Mouse (Mus musculus): ENCODE data around the gene Fancc. TPM values are rescaled to one million over a fixed set of nuclear protein-coding genes. Genes with fewer than 3 reads are reported as not detected.

Fancc gene
- total and polyA plus RNA-seq, 2 experiments from 2014 or later = 8.0 to 12.2 TPM

GRCm38 (mm10) chr13:63304124-63304792 lies 192.8 kb downstream of the Fancc start:
- Histone ChIP-seq H3K9ac (no peak overlapping the region), H3K36me3 (ENCODE audit: insufficient read depth) (peaks cover 29% of the 10 kb centered on the region; the same call in 1 of the 2 replicates), H3K27me3 (ENCODE audit: insufficient read depth, low read length) (no peaks in the 10 kb centered on the region), H3K4me3 (ENCODE audit: low read depth, low read length) (no peak overlapping the region), H3K9me3 (ENCODE audit: low read length) (no peaks in the 10 kb centered on the region), H3K4me1 (ENCODE audit: insufficient read depth) (no peaks in the 10 kb centered on the region), H3K4me2 (ENCODE audit: low read depth) (no peak overlapping the region), H3K27ac (ENCODE audit: low read depth, low read length) (no peak overlapping the region)
- WGBS = 77% methylated on average over 6 of the region's 6 CpGs
- DNase-seq = no peak
- TF ChIP-seq CTCF (IDR thresholded peaks at IDR 0.05; ENCODE audit: low read depth) = no peak
- ATAC-seq = no peak

DNA sequence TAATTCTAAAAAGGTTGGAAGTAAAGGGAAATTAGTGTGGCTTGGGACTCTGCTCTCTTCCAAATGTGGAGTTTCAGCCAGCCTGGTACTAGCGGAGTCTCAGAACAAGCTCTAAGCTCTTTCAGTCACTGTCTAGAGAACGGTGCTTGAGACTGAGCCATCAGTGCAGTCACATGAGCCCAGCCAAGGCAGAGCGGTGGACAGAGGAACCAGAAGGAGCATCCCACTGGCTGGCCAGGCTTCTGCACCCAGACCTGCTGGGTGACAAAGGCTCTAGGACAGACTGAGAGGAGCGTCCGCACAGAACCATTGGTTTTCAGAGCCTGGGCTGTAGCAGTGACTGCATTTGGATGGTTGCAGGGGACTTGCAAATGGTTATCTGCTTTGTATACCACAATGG lies 194.7 kb downstream of the Fancc start:
- Histone ChIP-seq H3K4me1 (ENCODE audit: insufficient read depth) (no peaks in the 10 kb centered on the region), H3K27me3 (ENCODE audit: insufficient read depth, low read length) (no peaks in the 10 kb centered on the region), H3K36me3 (ENCODE audit: insufficient read depth) (peaks cover 35% of the 10 kb centered on the region), H3K27ac (ENCODE audit: low read depth, low read length) (no peak overlapping the region), H3K4me3 (ENCODE audit: low read depth, low read length) (no peak overlapping the region), H3K9me3 (ENCODE audit: low read length) (no peaks in the 10 kb centered on the region), H3K9ac (no peak overlapping the region), H3K4me2 (ENCODE audit: low read depth) (no peak overlapping the region)
- TF ChIP-seq CTCF (IDR thresholded peaks at IDR 0.05; ENCODE audit: low read depth) = no peak
- DNase-seq (no peak), ATAC-seq (no peak)
- 83% methylated on average over 5 of the region's 5 CpGs for WGBS

- H3K36me3 ChIP-seq (ENCODE audit: insufficient read depth) = peaks cover 40% of the 10 kb centered on the region
- WGBS = 45% methylated on average over 3 of the region's 3 CpGs
- no peak overlapping the region for H3K4me3 ChIP-seq (ENCODE audit: low read depth, low read length)
- no peak overlapping the region for H3K27ac ChIP-seq (ENCODE audit: low read depth, low read length)
- H3K4me1 ChIP-seq (ENCODE audit: insufficient read depth) = no peaks in the 10 kb centered on the region
- no peak for DNase-seq
- H3K27me3 ChIP-seq (ENCODE audit: insufficient read depth, low read length) = no peaks in the 10 kb centered on the region
- no peak overlapping the region for H3K9ac ChIP-seq
- no peak overlapping the region for H3K4me2 ChIP-seq (ENCODE audit: low read depth)
- TF ChIP-seq CTCF (IDR thresholded peaks at IDR 0.05; ENCODE audit: low read depth) = no peak
- ATAC-seq = peak; percentile 36; the same call in 1 of the 2 replicates
- H3K9me3 ChIP-seq (ENCODE audit: low read length) = no peaks in the 10 kb centered on the region
Measured at GRCm38 (mm10) chr13:63301764-63302209, 195.3 kb downstream of the Fancc start.

DNA sequence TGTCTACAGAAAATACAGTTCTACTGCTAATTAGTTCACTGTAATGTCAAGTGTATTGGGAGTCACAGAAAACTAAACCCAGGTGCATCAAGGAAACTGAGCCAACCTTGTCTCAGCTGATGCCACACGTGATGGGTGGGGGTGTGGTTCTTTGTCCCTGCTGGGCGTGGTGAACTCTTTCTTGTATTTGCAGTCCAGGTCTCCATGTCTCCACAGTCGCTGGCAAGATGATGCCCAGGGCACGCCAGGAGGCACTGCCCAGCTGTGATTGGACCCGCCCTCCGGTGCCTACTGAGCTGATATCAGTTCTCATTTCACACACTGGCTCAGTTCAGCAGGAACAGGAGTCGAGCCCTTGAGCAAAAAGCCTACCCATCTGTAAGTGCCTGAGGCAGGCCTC lies 196.1 kb downstream of the Fancc start:
- H3K4me3 ChIP-seq (ENCODE audit: low read depth, low read length) = no peak overlapping the region
- WGBS = 84% methylated on average over 7 of the region's 7 CpGs
- no peak for TF ChIP-seq CTCF (IDR thresholded peaks at IDR 0.05; ENCODE audit: low read depth)
- ATAC-seq = no peak
- H3K4me1 ChIP-seq (ENCODE audit: insufficient read depth) = no peaks in the 10 kb centered on the region
- no peaks in the 10 kb centered on the region for H3K9me3 ChIP-seq (ENCODE audit: low read length)
- no peak overlapping the region for H3K9ac ChIP-seq
- no peak overlapping the region for H3K4me2 ChIP-seq (ENCODE audit: low read depth)
- peaks cover 40% of the 10 kb centered on the region for H3K36me3 ChIP-seq (ENCODE audit: insufficient read depth)
- H3K27ac ChIP-seq (ENCODE audit: low read depth, low read length) = no peak overlapping the region
- no peak for DNase-seq
- no peaks in the 10 kb centered on the region for H3K27me3 ChIP-seq (ENCODE audit: insufficient read depth, low read length)

GRCm38 (mm10) chr13:63298931-63299330 lies 198.1 kb downstream of the Fancc start:
- DNase-seq (no peak), ATAC-seq (no peak)
- H3K4me1 ChIP-seq (ENCODE audit: insufficient read depth) = no peaks in the 10 kb centered on the region
- whole genome bisulfite sequencing = 93% methylated on average over 5 of the region's 5 CpGs
- no peak for TF ChIP-seq CTCF (IDR thresholded peaks at IDR 0.05; ENCODE audit: low read depth)
- H3K9me3 ChIP-seq (ENCODE audit: low read length) = no peaks in the 10 kb centered on the region
- no peak overlapping the region for H3K4me3 ChIP-seq (ENCODE audit: low read depth, low read length)
- H3K4me2 ChIP-seq (ENCODE audit: low read depth) = no peak overlapping the region
- peaks cover 40% of the 10 kb centered on the region for H3K36me3 ChIP-seq (ENCODE audit: insufficient read depth)
- no peak overlapping the region for H3K27ac ChIP-seq (ENCODE audit: low read depth, low read length)
- no peak overlapping the region for H3K9ac ChIP-seq
- H3K27me3 ChIP-seq (ENCODE audit: insufficient read depth, low read length) = no peaks in the 10 kb centered on the region

DNA sequence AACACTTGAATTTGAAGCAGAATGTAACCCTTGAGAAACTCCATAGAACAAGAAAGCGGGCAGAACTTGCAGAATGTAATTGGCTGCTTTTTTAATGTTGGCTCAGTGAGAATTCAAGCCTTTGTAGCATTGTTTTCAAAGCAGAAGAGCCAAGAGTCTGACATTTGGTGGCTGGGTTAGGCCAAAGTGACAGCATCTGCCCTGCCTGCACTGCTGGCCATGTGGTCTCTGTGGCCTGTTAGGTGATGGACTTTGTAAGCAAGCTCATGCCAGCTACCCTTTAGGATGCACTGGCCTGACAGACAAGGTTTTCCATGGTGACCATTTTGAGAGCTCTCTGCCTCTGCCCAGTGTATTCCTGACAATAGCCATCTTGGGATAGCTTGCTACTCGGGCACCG lies 199.1 kb downstream of the Fancc start:
- Histone ChIP-seq H3K4me3 (ENCODE audit: low read depth, low read length) (no peak overlapping the region), H3K9ac (no peak overlapping the region), H3K4me2 (ENCODE audit: low read depth) (no peak overlapping the region), H3K9me3 (ENCODE audit: low read length) (no peaks in the 10 kb centered on the region), H3K27me3 (ENCODE audit: insufficient read depth, low read length) (no peaks in the 10 kb centered on the region), H3K4me1 (ENCODE audit: insufficient read depth) (no peaks in the 10 kb centered on the region), H3K36me3 (ENCODE audit: insufficient read depth) (peaks cover 35% of the 10 kb centered on the region), H3K27ac (ENCODE audit: low read depth, low read length) (no peak overlapping the region)
- DNase-seq (no peak), ATAC-seq (no peak)
- 68% methylated on average over 3 of the region's 3 CpGs for WGBS
- no peak for TF ChIP-seq CTCF (IDR thresholded peaks at IDR 0.05; ENCODE audit: low read depth)

- H3K9me3 ChIP-seq (ENCODE audit: low read length) = no peaks in the 10 kb centered on the region
- no peak overlapping the region for H3K9ac ChIP-seq
- TF ChIP-seq CTCF (IDR thresholded peaks at IDR 0.05; ENCODE audit: low read depth) = no peak
- H3K4me3 ChIP-seq (ENCODE audit: low read depth, low read length) = no peak overlapping the region
- H3K27ac ChIP-seq (ENCODE audit: low read depth, low read length) = no peak overlapping the region
- 94% methylated on average over 2 of the region's 2 CpGs for WGBS
- no peaks in the 10 kb centered on the region for H3K4me1 ChIP-seq (ENCODE audit: insufficient read depth)
- DNase-seq (no peak), ATAC-seq (no peak)
- H3K4me2 ChIP-seq (ENCODE audit: low read depth) = no peak overlapping the region
- H3K36me3 ChIP-seq (ENCODE audit: insufficient read depth) = peaks cover 32% of the 10 kb centered on the region
- H3K27me3 ChIP-seq (ENCODE audit: insufficient read depth, low read length) = no peaks in the 10 kb centered on the region
Measured at GRCm38 (mm10) chr13:63297003-63297402, 200.1 kb downstream of the Fancc start.
